Mouse (Mus musculus): ENCODE measurements at regions not wholly inside any gene's neighbourhood (a gene's known extent, or its start where the extent isn't known, plus 50 kb on each side); places are given as distances from the start of the nearest gene placed in this dataset.

DNA sequence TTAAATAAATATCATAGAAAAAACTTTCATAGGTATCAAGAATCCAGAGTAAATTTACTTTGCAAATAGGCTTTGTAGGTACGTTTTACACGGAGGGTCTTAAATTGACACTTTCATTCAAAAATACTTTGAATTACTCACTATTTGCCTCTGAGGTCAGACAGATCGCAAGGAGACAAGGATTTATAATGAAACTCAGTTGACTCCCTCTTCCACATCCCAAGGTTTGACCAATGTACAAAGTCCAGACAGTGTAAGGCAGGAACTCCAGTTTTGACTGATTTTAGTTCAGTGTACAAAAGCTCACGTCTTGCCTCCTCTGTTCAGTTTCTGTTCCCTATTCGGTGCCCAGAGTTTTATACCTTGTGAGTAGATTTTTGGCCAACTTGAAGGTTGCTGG, 205.8 kb downstream of the Foxa2 start:
- no peaks in the 10 kb centered on the region for H3K36me3 ChIP-seq (ENCODE audit: control insufficient read depth, insufficient read depth, low read length)

DNA sequence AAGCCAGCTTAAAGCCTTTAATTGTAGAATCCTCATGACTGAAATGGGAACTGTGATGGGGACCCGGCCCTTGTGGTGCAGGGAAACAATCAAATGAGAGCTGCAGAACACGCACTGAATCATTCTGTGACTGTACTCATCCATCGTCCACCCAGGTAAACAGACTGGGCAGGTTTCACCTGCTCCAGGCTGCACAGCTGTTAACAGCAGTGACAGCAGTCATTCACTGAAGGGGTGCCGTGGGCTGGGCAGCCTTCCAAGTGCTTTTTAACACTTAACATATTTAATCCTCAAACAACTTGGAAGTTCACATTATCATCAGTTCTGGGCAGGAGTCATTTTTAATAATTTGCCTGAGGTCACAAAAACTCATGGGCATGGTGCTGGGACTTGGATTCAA, 208.2 kb downstream of the Foxa2 start:
- Histone ChIP-seq H3K27ac (ENCODE audit: control insufficient read depth, insufficient read depth, low read depth, low read length) (no peak overlapping the region), H3K4me3 (ENCODE audit: control insufficient read depth, low read depth, low read length) (no peak overlapping the region), H3K4me1 (ENCODE audit: control insufficient read depth, insufficient read depth, low read length) (no peaks in the 10 kb centered on the region), H3K27me3 (ENCODE audit: control insufficient read depth, insufficient read depth, low read length) (no peaks in the 10 kb centered on the region), H3K36me3 (ENCODE audit: control insufficient read depth, insufficient read depth, low read length) (no peaks in the 10 kb centered on the region)
- no peak for TF ChIP-seq POLR2A (IDR thresholded peaks at IDR 0.05; ENCODE audit: control insufficient read depth, low read depth, low read length)

More for the DNA sequence above, 205.8 kb downstream of the Foxa2 start:
- Histone ChIP-seq H3K4me1 (ENCODE audit: control insufficient read depth, insufficient read depth, low read length) (no peaks in the 10 kb centered on the region), H3K27ac (ENCODE audit: control insufficient read depth, insufficient read depth, low read depth, low read length) (no peak overlapping the region), H3K4me3 (ENCODE audit: control insufficient read depth, low read depth, low read length) (no peak overlapping the region), H3K27me3 (ENCODE audit: control insufficient read depth, insufficient read depth, low read length) (no peaks in the 10 kb centered on the region)
- TF ChIP-seq CTCF (IDR thresholded peaks at IDR 0.05; ENCODE audit: control insufficient read depth, insufficient read depth, insufficient replicate concordance, low read depth, low read length) (no peak), POLR2A (IDR thresholded peaks at IDR 0.05; ENCODE audit: control insufficient read depth, low read depth, low read length) (no peak)

DNA sequence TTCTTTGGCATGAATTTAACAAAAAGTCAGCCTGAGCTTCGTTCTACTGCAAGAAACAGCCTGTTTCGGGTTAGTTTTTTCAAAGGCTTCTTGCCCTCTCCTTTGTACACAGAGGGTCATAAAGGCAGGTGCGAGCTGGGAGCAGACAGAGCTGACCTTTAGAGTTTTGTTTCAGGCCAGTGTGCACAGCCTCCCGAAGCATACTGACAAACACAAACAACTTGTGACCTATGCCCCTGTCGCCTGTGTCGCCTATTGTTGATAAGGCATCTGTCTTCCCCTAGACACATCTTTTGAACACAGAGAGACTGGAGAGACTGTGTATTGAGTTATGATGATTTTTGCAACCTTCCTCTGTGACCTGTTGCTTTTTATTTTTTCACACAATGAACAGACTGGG, 216.2 kb downstream of the Foxa2 start:
- Histone ChIP-seq H3K36me3 (ENCODE audit: control insufficient read depth, insufficient read depth, low read length) (no peaks in the 10 kb centered on the region), H3K27me3 (ENCODE audit: control insufficient read depth, insufficient read depth, low read length) (no peaks in the 10 kb centered on the region), H3K27ac (ENCODE audit: control insufficient read depth, insufficient read depth, low read depth, low read length) (no peak overlapping the region), H3K4me3 (ENCODE audit: control insufficient read depth, low read depth, low read length) (no peak overlapping the region), H3K4me1 (ENCODE audit: control insufficient read depth, insufficient read depth, low read length) (no peaks in the 10 kb centered on the region)
- TF ChIP-seq POLR2A (IDR thresholded peaks at IDR 0.05; ENCODE audit: control insufficient read depth, low read depth, low read length) (no peak), CTCF (IDR thresholded peaks at IDR 0.05; ENCODE audit: control insufficient read depth, insufficient read depth, insufficient replicate concordance, low read depth, low read length) (no peak)

DNA sequence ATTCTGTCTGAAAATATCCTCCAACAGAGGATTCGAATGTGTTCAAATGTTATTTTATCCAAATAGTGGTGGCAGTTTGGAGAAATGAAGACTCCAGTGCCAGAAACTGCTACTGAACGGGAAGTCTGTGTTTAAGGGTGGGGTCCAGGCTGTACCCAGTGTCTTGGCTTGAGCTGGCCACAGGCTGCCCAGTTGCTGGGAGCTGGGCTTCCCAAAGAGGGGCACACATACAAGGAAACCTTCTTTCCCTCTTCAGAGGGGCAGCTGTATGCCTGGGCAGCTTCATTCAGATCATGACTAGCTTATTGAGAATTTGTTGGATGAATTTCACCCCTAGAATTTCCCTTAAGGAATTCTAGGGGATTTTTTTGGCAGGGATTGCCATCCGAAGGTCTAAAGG, 229.8 kb downstream of the Foxa2 start:
- Histone ChIP-seq H3K4me1 (ENCODE audit: control insufficient read depth, insufficient read depth, low read length) (no peaks in the 10 kb centered on the region), H3K4me3 (ENCODE audit: control insufficient read depth, low read depth, low read length) (no peak overlapping the region), H3K27ac (ENCODE audit: control insufficient read depth, insufficient read depth, low read depth, low read length) (no peak overlapping the region), H3K36me3 (ENCODE audit: control insufficient read depth, insufficient read depth, low read length) (no peaks in the 10 kb centered on the region), H3K27me3 (ENCODE audit: control insufficient read depth, insufficient read depth, low read length) (no peaks in the 10 kb centered on the region)
- no peak for TF ChIP-seq CTCF (IDR thresholded peaks at IDR 0.05; ENCODE audit: control insufficient read depth, insufficient read depth, insufficient replicate concordance, low read depth, low read length)
- TF ChIP-seq POLR2A (IDR thresholded peaks at IDR 0.05; ENCODE audit: control insufficient read depth, low read depth, low read length), result no peak

DNA sequence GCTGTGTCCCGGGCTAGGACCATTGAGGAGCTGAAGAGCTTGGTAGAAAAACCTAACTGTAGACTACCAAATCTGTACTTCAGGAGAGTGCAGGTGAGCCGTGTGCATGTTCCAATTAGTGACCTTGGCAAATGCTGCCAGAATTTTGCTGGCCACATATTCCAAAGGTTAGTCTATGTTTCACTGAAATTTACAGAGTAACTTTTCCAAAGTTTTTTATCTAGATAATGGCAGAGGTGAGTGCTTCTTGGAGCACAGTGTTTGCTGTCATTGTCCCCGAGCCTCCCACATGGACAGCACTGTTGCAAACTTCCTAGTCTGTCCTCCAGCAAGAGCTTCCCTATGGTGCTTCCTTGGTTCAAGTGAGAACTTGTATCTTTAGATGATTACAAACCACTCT, 232.5 kb downstream of the Foxa2 start:
- Histone ChIP-seq H3K36me3 (ENCODE audit: control insufficient read depth, insufficient read depth, low read length) (no peaks in the 10 kb centered on the region), H3K4me3 (ENCODE audit: control insufficient read depth, low read depth, low read length) (no peak overlapping the region), H3K27me3 (ENCODE audit: control insufficient read depth, insufficient read depth, low read length) (no peaks in the 10 kb centered on the region), H3K4me1 (ENCODE audit: control insufficient read depth, insufficient read depth, low read length) (no peaks in the 10 kb centered on the region), H3K27ac (ENCODE audit: control insufficient read depth, insufficient read depth, low read depth, low read length) (no peak overlapping the region)
- TF ChIP-seq POLR2A (IDR thresholded peaks at IDR 0.05; ENCODE audit: control insufficient read depth, low read depth, low read length) (no peak), CTCF (IDR thresholded peaks at IDR 0.05; ENCODE audit: control insufficient read depth, insufficient read depth, insufficient replicate concordance, low read depth, low read length) (no peak)

DNA sequence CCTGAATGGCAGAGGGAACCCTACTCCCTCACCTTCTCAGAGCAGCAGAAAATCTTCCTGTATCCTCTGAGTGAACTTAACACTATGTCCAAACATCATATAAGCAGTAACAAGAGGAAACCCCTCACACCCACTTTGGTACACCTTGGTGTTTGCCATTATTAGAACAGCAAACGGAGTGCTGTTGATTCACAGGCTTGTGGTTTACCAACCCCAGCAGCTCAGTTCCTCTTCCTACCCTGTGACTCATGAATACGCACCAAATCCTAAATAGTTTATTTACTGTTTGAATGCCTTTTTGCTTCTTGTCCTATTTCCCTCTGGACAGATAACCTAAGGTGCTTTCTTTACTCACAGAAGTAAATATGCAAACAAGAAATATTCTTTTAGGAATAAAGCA, 233.3 kb downstream of the Foxa2 start:
- Histone ChIP-seq H3K36me3 (ENCODE audit: control insufficient read depth, insufficient read depth, low read length) (no peaks in the 10 kb centered on the region), H3K4me1 (ENCODE audit: control insufficient read depth, insufficient read depth, low read length) (no peaks in the 10 kb centered on the region), H3K27me3 (ENCODE audit: control insufficient read depth, insufficient read depth, low read length) (no peaks in the 10 kb centered on the region), H3K27ac (ENCODE audit: control insufficient read depth, insufficient read depth, low read depth, low read length) (no peak overlapping the region), H3K4me3 (ENCODE audit: control insufficient read depth, low read depth, low read length) (no peak overlapping the region)
- TF ChIP-seq CTCF (IDR thresholded peaks at IDR 0.05; ENCODE audit: control insufficient read depth, insufficient read depth, insufficient replicate concordance, low read depth, low read length) (no peak), POLR2A (IDR thresholded peaks at IDR 0.05; ENCODE audit: control insufficient read depth, low read depth, low read length) (no peak)

DNA sequence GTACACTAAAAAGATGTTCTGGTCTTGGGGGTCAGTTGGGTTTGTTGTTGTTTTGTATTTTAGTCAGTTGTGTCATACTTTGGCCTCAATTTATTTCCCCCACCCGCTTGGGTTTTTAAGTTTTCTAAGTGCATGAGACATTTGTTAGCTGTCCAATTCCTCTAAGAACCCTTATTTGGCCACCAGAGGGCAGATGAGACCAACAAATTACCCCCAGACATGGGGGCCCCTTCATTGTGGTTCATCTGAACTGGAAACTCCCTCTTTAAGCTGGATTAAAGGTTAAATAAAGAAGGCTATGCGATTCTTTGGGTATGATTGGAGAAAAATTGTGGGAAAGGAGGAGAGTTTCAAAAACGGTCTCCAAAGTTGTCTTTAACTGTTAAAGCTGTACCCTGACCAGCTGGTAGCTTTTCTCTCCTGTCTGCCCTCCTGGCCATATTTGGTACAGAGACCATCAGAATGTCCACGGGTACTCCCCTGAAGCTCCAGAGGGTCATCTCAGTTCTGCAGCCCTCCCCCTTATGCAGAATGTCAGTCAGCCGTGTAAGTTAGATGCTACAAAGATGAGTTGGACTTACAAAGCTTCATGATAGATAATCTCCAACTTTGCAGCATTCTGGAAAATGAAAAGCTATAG, 238.6 kb downstream of the Foxa2 start:
- no peak overlapping the region for H3K27ac ChIP-seq (ENCODE audit: control insufficient read depth, insufficient read depth, low read depth, low read length)
- H3K36me3 ChIP-seq (ENCODE audit: control insufficient read depth, insufficient read depth, low read length), result no peaks in the 10 kb centered on the region
- no peaks in the 10 kb centered on the region for H3K4me1 ChIP-seq (ENCODE audit: control insufficient read depth, insufficient read depth, low read length)
- H3K4me3 ChIP-seq (ENCODE audit: control insufficient read depth, low read depth, low read length), result no peak overlapping the region
- no peaks in the 10 kb centered on the region for H3K27me3 ChIP-seq (ENCODE audit: control insufficient read depth, insufficient read depth, low read length)
- TF ChIP-seq POLR2A (IDR thresholded peaks at IDR 0.05; ENCODE audit: control insufficient read depth, low read depth, low read length), result no peak
- no peak for TF ChIP-seq CTCF (IDR thresholded peaks at IDR 0.05; ENCODE audit: control insufficient read depth, insufficient read depth, insufficient replicate concordance, low read depth, low read length)

DNA sequence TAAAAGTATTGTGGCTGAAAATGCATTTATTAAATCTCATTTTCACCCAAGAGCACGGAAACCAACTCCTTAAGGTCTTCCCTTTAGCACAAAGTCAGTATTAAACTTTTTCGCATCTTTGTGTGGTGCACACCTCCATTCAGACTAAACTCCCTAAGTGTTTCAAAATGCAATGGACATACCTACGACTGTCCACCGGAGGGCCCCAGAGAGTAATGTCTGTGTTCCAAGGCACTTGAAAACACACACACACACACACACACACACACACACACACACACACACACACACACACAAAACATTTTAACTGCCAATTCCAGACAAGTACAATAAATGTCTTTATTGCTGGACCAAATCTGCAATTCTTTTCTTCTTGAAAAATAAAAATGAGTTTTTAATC, 243.7 kb downstream of the Foxa2 start:
- Histone ChIP-seq H3K36me3 (ENCODE audit: control insufficient read depth, insufficient read depth, low read length) (no peaks in the 10 kb centered on the region), H3K27ac (ENCODE audit: control insufficient read depth, insufficient read depth, low read depth, low read length) (no peak overlapping the region), H3K27me3 (ENCODE audit: control insufficient read depth, insufficient read depth, low read length) (no peaks in the 10 kb centered on the region), H3K4me3 (ENCODE audit: control insufficient read depth, low read depth, low read length) (no peak overlapping the region), H3K4me1 (ENCODE audit: control insufficient read depth, insufficient read depth, low read length) (no peaks in the 10 kb centered on the region)
- TF ChIP-seq POLR2A (IDR thresholded peaks at IDR 0.05; ENCODE audit: control insufficient read depth, low read depth, low read length) (no peak), CTCF (IDR thresholded peaks at IDR 0.05; ENCODE audit: control insufficient read depth, insufficient read depth, insufficient replicate concordance, low read depth, low read length) (no peak)

Data from testis, adult 2 months (tissue).